Mouse (Mus musculus) stomach, embryonic 14.5 days (tissue): Measurements from ENCODE around the gene Olfr1461. TPM values are rescaled to one million over a fixed set of nuclear protein-coding genes. Genes with fewer than 3 reads are reported as not detected.

Experiments used
- ATAC-seq: fragments of 200-750 bp; cut with Nextera tagmentation; 2 replicates; pipeline ENCODE4 v1.8.0; 2017; ENCODE audit warnings: low read depth, moderate TSS enrichment; ENCODE audit not compliant: insufficient number of reproducible peaks, insufficient read depth, low FRiP score
- H3K27ac ChIP-seq: fragments of 300-500 bp; sonication (generic); 2 replicates; pipeline ENCODE4 v1.5.1; 2014; ENCODE audit warnings: mild to moderate bottlenecking, low read length, moderate library complexity, mixed read lengths
- H3K27me3 ChIP-seq: fragments of 300-500 bp; sonication (generic); 2 replicates; pipeline ENCODE4 v1.6.1; 2014; ENCODE audit warnings: low read length, control low read depth, mixed read lengths; ENCODE audit not compliant: control insufficient read depth, insufficient read depth
- H3K36me3 ChIP-seq: fragments of 300-500 bp; sonication (generic); 2 replicates; pipeline ENCODE4 v1.6.1; 2014; ENCODE audit warnings: mild to moderate bottlenecking, control low read depth, low read length, moderate library complexity, mixed read lengths; ENCODE audit not compliant: control insufficient read depth, insufficient read depth
- H3K4me1 ChIP-seq: fragments of 300-500 bp; sonication (generic); 2 replicates; pipeline ENCODE4 v1.6.1; 2014; ENCODE audit warnings: low read length, control low read depth, mixed read lengths; ENCODE audit not compliant: control insufficient read depth, insufficient read depth
- H3K4me2 ChIP-seq: fragments of 300-500 bp; sonication (generic); replicated peaks from 2 replicates; pipeline ENCODE4 v1.6.1; 2014; ENCODE audit warnings: low read depth, low read length, control low read depth
- H3K4me3 ChIP-seq: fragments of 300-500 bp; sonication (generic); 2 replicates; pipeline ENCODE4 v1.5.1; 2014; ENCODE audit warnings: low read depth, low read length, control low read depth
- H3K9ac ChIP-seq: fragments of 300-500 bp; sonication (generic); replicated peaks from 2 replicates; pipeline ENCODE4 v1.6.1; 2014; ENCODE audit warnings: low read depth, mild to moderate bottlenecking, control low read depth, low read length, moderate library complexity, mixed read lengths
- H3K9me3 ChIP-seq: fragments of 300-500 bp; sonication (generic); 2 replicates; pipeline ENCODE4 v1.6.1; 2016; ENCODE audit warnings: low read depth, low read length, control low read depth; ENCODE audit not compliant: control insufficient read depth
- WGBS: fragments of 180-500 bp; shearing (Covaris S2); extraction: QIAGEN DNeasy Blood & Tissue Kit; methylation state at CpG from one replicate; pipeline ENCODE4 v1.1.7; 2014; 5-methylcytosine and 5-hydroxymethylcytosine counted together
- polyA plus RNA-seq: library from polyadenylated mRNA; unstranded; fragments of >200 nt; fragmentation: Nextera tagmentation; extraction: Ambion mirVana; gene quantifications from 2 replicates; pipeline ENCODE4 v1.2.1, GENCODE M21; 2014

Gene Olfr1461
- polyA plus RNA-seq: not detected in 2 replicates

- H3K4me3 ChIP-seq: no peak within 1 kb of the TSS
- WGBS: 48% methylated on average over 1 of the region's 1 CpGs
- H3K9me3 ChIP-seq: no peaks in the 10 kb centered on the region
- no peaks in the 10 kb centered on the region for H3K27me3 ChIP-seq
- ATAC-seq: no peak
- no peaks in the 10 kb centered on the region for H3K4me1 ChIP-seq
- no peak within 1 kb of the TSS for H3K27ac ChIP-seq
- H3K4me2 ChIP-seq: no peak within 1 kb of the TSS
- H3K36me3 ChIP-seq: no peaks in the 10 kb centered on the region
- no peak within 1 kb of the TSS for H3K9ac ChIP-seq
Measured at GRCm38 (mm10) chr19:13162700-13163099, at the start of gene Olfr1461. TSS of gene Olfr1461 (plus strand) at chr19:13163000.

- H3K27ac ChIP-seq: no peak within 1 kb of the TSS
- no peak for ATAC-seq
- no peaks in the 10 kb centered on the region for H3K9me3 ChIP-seq
- H3K9ac ChIP-seq: no peak within 1 kb of the TSS
- no peak within 1 kb of the TSS for H3K4me2 ChIP-seq
- H3K27me3 ChIP-seq: no peaks in the 10 kb centered on the region
- H3K36me3 ChIP-seq: no peaks in the 10 kb centered on the region
- H3K4me3 ChIP-seq: no peak within 1 kb of the TSS
- no peaks in the 10 kb centered on the region for H3K4me1 ChIP-seq
- WGBS: 75% methylated on average over 1 of the region's 1 CpGs
Measured at GRCm38 (mm10) chr19:13149449-13149848, 13.4 kb upstream of the Olfr1461 start, which contains the start of gene Olfr1459. TSS of gene Olfr1459 (minus strand) at chr19:13149549.

- Histone ChIP-seq H3K27ac (no peak within 1 kb of the TSS), H3K4me1 (no peaks in the 10 kb centered on the region), H3K4me2 (no peak within 1 kb of the TSS), H3K9ac (no peak within 1 kb of the TSS), H3K4me3 (no peak within 1 kb of the TSS), H3K9me3 (no peaks in the 10 kb centered on the region; the same call in 1 of the 2 replicates), H3K36me3 (no peaks in the 10 kb centered on the region), H3K27me3 (no peaks in the 10 kb centered on the region)
- 73% methylated on average over 1 of the region's 1 CpGs for WGBS
- ATAC-seq: no peak
Measured at GRCm38 (mm10) chr19:13185434-13185833, 22.6 kb downstream of the Olfr1461 start, which contains the start of gene Olfr1462. TSS of gene Olfr1462 (plus strand) at chr19:13185734.

Other genes with a start within 250 kb of the Olfr1461 start
- not detected in 2 replicates for gene Olfr1448, start 238.6 kb upstream of the Olfr1461 start, polyA plus RNA-seq
- gene Olfr1449, start 232.2 kb upstream of the Olfr1461 start, polyA plus RNA-seq: not detected in 2 replicates
- gene Olfr1450, start 212.7 kb upstream of the Olfr1461 start, polyA plus RNA-seq: not detected in 2 replicates
- not detected in 2 replicates for gene Olfr1451, start 168.0 kb upstream of the Olfr1461 start, polyA plus RNA-seq
- gene Olfr1453, start 134.7 kb upstream of the Olfr1461 start, polyA plus RNA-seq: not detected in 2 replicates
- gene Olfr1454, start 102.4 kb upstream of the Olfr1461 start, polyA plus RNA-seq: not detected in 2 replicates
- gene Olfr1457, start 65.1 kb upstream of the Olfr1461 start, polyA plus RNA-seq: not detected in 2 replicates
- gene Olfr1458, start 56.2 kb upstream of the Olfr1461 start, polyA plus RNA-seq: not detected in 2 replicates
- not detected in 2 replicates for gene Olfr1459, start 13.5 kb upstream of the Olfr1461 start, polyA plus RNA-seq
- not detected in 2 replicates for gene Olfr1462, start 22.7 kb downstream of the Olfr1461 start, polyA plus RNA-seq
- not detected in 2 replicates for gene Olfr1463, start 68.3 kb downstream of the Olfr1461 start, polyA plus RNA-seq
- gene Olfr1465, start 152.5 kb downstream of the Olfr1461 start, polyA plus RNA-seq: not detected in 2 replicates
- gene Olfr1466, start 175.9 kb downstream of the Olfr1461 start, polyA plus RNA-seq: not detected in 2 replicates
- not detected in 2 replicates for gene Olfr1467, start 199.2 kb downstream of the Olfr1461 start, polyA plus RNA-seq
- gene Olfr1469, start 244.8 kb downstream of the Olfr1461 start, polyA plus RNA-seq: not detected in 2 replicates